Mouse (Mus musculus): ENCODE data around the gene Plekha7. TPM values are rescaled to one million over a fixed set of nuclear protein-coding genes. Genes with fewer than 3 reads are reported as not detected.

Plekha7 gene
- polyA plus RNA-seq, 1 experiment from 2014 or later, result 9.5 TPM

DNA sequence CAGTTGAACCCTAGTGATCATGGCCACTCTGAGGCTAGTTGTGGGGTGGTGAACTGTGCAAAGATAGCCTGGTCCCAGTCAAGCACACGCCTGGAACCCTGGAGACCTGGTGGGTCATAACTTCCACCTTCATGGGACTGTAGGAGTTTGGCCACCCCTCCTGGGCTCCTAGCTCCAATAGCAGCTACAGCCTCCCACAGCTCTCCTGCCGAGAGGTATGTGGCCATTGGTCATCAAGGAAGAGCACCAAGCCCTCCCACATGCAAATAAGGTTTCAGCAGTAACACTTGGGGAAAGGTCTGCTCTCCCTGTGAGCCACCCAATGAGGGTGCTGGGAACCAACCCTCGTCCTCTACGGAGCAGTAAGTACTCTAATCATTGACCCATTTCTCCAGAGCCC is 55.7 kb downstream of the Plekha7 start:
- TF ChIP-seq CTCF (IDR thresholded peaks at IDR 0.05; ENCODE audit: low read depth), result no peak
- no peak overlapping the region for H3K9ac ChIP-seq
- no peaks in the 10 kb centered on the region for H3K36me3 ChIP-seq (ENCODE audit: insufficient read depth)
- no peaks in the 10 kb centered on the region for H3K4me1 ChIP-seq (ENCODE audit: insufficient read depth)
- WGBS, result 78% methylated on average over 4 of the region's 4 CpGs
- H3K27me3 ChIP-seq (ENCODE audit: insufficient read depth, low read length), result no peaks in the 10 kb centered on the region
- no peak overlapping the region for H3K27ac ChIP-seq (ENCODE audit: low read depth)
- H3K4me3 ChIP-seq (ENCODE audit: low read depth, low read length), result no peak overlapping the region
- ATAC-seq (ENCODE audit: insufficient read depth) (no peak), DNase-seq (no peak)
- H3K4me2 ChIP-seq, result no peak overlapping the region
- no peaks in the 10 kb centered on the region for H3K9me3 ChIP-seq (ENCODE audit: low read depth, low read length)

DNA sequence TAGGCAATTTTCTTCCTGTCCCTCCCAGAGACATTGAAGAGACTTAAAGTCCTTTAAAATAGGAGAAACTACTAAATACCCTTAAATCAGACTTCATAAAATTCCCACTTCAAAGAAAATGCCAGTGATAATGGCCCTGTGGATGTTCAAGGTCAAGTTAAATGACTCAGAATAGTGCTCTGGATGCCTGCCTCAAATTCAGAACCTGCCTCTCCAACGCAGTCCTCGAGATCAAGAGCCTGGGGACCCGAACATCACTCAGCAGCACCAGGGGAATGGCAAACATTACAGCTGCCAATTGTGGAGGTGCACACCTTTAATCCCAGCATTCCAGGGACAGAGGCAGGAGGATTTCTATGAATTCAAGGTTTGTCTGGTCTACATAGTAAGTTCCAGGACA is 56.7 kb downstream of the Plekha7 start:
- no peaks in the 10 kb centered on the region for H3K4me1 ChIP-seq (ENCODE audit: insufficient read depth)
- no peak overlapping the region for H3K4me3 ChIP-seq (ENCODE audit: low read depth, low read length)
- no peak for TF ChIP-seq CTCF (IDR thresholded peaks at IDR 0.05; ENCODE audit: low read depth)
- 61% methylated on average over 3 of the region's 3 CpGs for WGBS
- DNase-seq (no peak), ATAC-seq (ENCODE audit: insufficient read depth) (no peak)
- no peak overlapping the region for H3K27ac ChIP-seq (ENCODE audit: low read depth)
- H3K27me3 ChIP-seq (ENCODE audit: insufficient read depth, low read length), result no peaks in the 10 kb centered on the region
- H3K9me3 ChIP-seq (ENCODE audit: low read depth, low read length), result no peaks in the 10 kb centered on the region
- no peaks in the 10 kb centered on the region for H3K36me3 ChIP-seq (ENCODE audit: insufficient read depth)
- H3K9ac ChIP-seq, result no peak overlapping the region
- H3K4me2 ChIP-seq, result no peak overlapping the region

- 95% methylated on average over 11 of the region's 11 CpGs for WGBS
- Histone ChIP-seq H3K4me1 (ENCODE audit: insufficient read depth) (peaks cover 5% of the 10 kb centered on the region; the same call in 1 of the 2 replicates), H3K9me3 (ENCODE audit: low read depth, low read length) (no peaks in the 10 kb centered on the region), H3K36me3 (ENCODE audit: insufficient read depth) (no peaks in the 10 kb centered on the region), H3K9ac (no peak overlapping the region), H3K4me2 (no peak overlapping the region), H3K4me3 (ENCODE audit: low read depth, low read length) (no peak overlapping the region), H3K27ac (ENCODE audit: low read depth) (no peak overlapping the region), H3K27me3 (ENCODE audit: insufficient read depth, low read length) (no peaks in the 10 kb centered on the region)
- TF ChIP-seq CTCF (IDR thresholded peaks at IDR 0.05; ENCODE audit: low read depth), result no peak
- ATAC-seq (ENCODE audit: insufficient read depth), result no peak
- DNase-seq, result no peak
Measured at GRCm38 (mm10) chr7:116248536-116248935, 59.6 kb downstream of the Plekha7 start.

- Histone ChIP-seq H3K27ac (ENCODE audit: low read depth) (peak overlapping the region; percentile 12; the same call in 1 of the 2 replicates), H3K4me2 (peak overlapping the region; percentile 46), H3K36me3 (ENCODE audit: insufficient read depth) (no peaks in the 10 kb centered on the region), H3K4me1 (ENCODE audit: insufficient read depth) (peaks cover 5% of the 10 kb centered on the region; the same call in 1 of the 2 replicates), H3K4me3 (ENCODE audit: low read depth, low read length) (no peak overlapping the region), H3K9ac (no peak overlapping the region), H3K27me3 (ENCODE audit: insufficient read depth, low read length) (no peaks in the 10 kb centered on the region), H3K9me3 (ENCODE audit: low read depth, low read length) (no peaks in the 10 kb centered on the region)
- DNase-seq, result peak; percentile 47
- WGBS, result 5% methylated on average over 7 of the region's 7 CpGs
- ATAC-seq (ENCODE audit: insufficient read depth), result no peak
- peak; percentile 52 for TF ChIP-seq CTCF (IDR thresholded peaks at IDR 0.05; ENCODE audit: low read depth)
Measured at GRCm38 (mm10) chr7:116247377-116247729, 60.8 kb downstream of the Plekha7 start.

DNA sequence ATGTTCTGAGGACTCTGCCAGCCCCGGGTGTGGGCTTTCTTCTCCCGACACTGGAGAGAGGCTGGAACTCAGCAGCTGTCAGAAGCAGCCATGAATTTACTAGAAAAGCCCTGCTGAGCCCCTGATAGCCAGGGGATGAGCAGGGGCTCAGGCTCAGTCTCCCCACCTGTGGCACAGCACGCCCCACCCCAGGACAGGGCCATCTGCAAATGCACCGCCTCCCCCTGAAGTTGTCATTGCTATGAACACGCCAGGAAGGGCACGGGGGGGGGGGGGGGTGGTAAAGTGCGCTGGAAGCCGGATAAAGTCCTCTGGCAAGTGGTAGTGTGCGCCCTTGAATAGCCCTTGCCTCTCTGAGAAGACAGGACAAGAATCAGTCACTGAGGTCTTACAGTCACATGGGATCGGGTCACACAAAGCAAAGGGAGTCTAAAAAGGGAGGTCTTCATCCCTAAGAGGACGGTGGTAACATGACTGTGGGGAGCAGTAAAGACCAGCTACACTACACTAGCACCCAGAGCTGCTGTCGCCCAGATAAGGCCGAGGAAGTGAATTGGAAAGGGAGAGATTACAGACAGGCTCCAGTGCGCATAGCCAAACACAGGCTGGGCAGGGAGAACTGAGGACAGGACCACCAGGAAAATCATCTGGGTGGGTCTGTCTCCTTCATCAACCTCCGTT is 61.3 kb downstream of the Plekha7 start:
- Histone ChIP-seq H3K9me3 (ENCODE audit: low read depth, low read length) (no peaks in the 10 kb centered on the region), H3K27ac (ENCODE audit: low read depth) (peak overlapping the region; percentile 12; the same call in 1 of the 2 replicates), H3K4me1 (ENCODE audit: insufficient read depth) (peaks cover 7% of the 10 kb centered on the region; the same call in 1 of the 2 replicates), H3K4me3 (ENCODE audit: low read depth, low read length) (no peak overlapping the region), H3K27me3 (ENCODE audit: insufficient read depth, low read length) (no peaks in the 10 kb centered on the region), H3K9ac (no peak overlapping the region), H3K36me3 (ENCODE audit: insufficient read depth) (no peaks in the 10 kb centered on the region), H3K4me2 (peak overlapping the region; percentile 46)
- no peak for TF ChIP-seq CTCF (IDR thresholded peaks at IDR 0.05; ENCODE audit: low read depth)
- DNase-seq (no peak), ATAC-seq (ENCODE audit: insufficient read depth) (peak; percentile 9; the same call in 1 of the 2 replicates)
- WGBS, result 17% methylated on average over 15 of the region's 15 CpGs

GRCm38 (mm10) chr7:116245815-116246695 is 62.1 kb downstream of the Plekha7 start:
- WGBS, result 21% methylated on average over 15 of the region's 15 CpGs
- Histone ChIP-seq H3K9ac (no peak overlapping the region), H3K4me2 (peak overlapping the region; percentile 46), H3K27me3 (ENCODE audit: insufficient read depth, low read length) (no peaks in the 10 kb centered on the region), H3K4me1 (ENCODE audit: insufficient read depth) (peaks cover 11% of the 10 kb centered on the region; the same call in 1 of the 2 replicates), H3K27ac (ENCODE audit: low read depth) (no peak overlapping the region), H3K4me3 (ENCODE audit: low read depth, low read length) (no peak overlapping the region), H3K9me3 (ENCODE audit: low read depth, low read length) (no peaks in the 10 kb centered on the region), H3K36me3 (ENCODE audit: insufficient read depth) (no peaks in the 10 kb centered on the region)
- ATAC-seq (ENCODE audit: insufficient read depth) (peak; percentile 64), DNase-seq (peak; percentile 82)
- TF ChIP-seq CTCF (IDR thresholded peaks at IDR 0.05; ENCODE audit: low read depth), result peak; percentile 75

Measured in lung, embryonic 14.5 days (tissue).